Mouse (Mus musculus) lung, postnatal 0 days (tissue): ENCODE measurements around the gene Prdm5. TPM values are rescaled to one million over a fixed set of nuclear protein-coding genes. Genes with fewer than 3 reads are reported as not detected.

Experiments
- ATAC-seq: fragments of 200-750 bp; cut with Nextera tagmentation; 2 replicates; pipeline ENCODE4 v1.8.0; 2017; ENCODE audit warnings: moderate library complexity
- DNase-seq: peaks from one replicate; pipeline ENCODE4 v3.0.0-alpha.2; 2016; ENCODE audit warnings: low spot score
- H3K27ac ChIP-seq: fragments of 300-500 bp; sonication (generic); 2 replicates; pipeline ENCODE4 v1.5.1; 2014; ENCODE audit warnings: antibody characterized with exemption, mild to moderate bottlenecking, low read length, mixed read lengths
- H3K27me3 ChIP-seq: fragments of 300-500 bp; sonication (generic); replicated peaks from 2 replicates; pipeline ENCODE4 v1.6.1; 2014; ENCODE audit warnings: low read length, mixed read lengths; ENCODE audit not compliant: insufficient read depth
- H3K36me3 ChIP-seq: fragments of 300-500 bp; sonication (generic); 2 replicates; pipeline ENCODE4 v1.6.1; 2014; ENCODE audit warnings: low read length, mixed read lengths; ENCODE audit not compliant: insufficient read depth
- H3K4me1 ChIP-seq: fragments of 300-500 bp; sonication (generic); 2 replicates; pipeline ENCODE4 v1.6.1; 2014; ENCODE audit warnings: antibody characterized with exemption, low read depth, low read length, mixed read lengths; ENCODE audit not compliant: insufficient read depth
- H3K4me2 ChIP-seq: fragments of 300-500 bp; sonication (generic); replicated peaks from 2 replicates; pipeline ENCODE4 v1.6.1; 2014; ENCODE audit warnings: low read depth, mild to moderate bottlenecking, low read length, moderate library complexity, mixed read lengths
- H3K4me3 ChIP-seq: fragments of 300-500 bp; sonication (generic); 2 replicates; pipeline ENCODE4 v1.5.1; 2014; ENCODE audit warnings: low read depth, low read length
- H3K9ac ChIP-seq: fragments of 300-500 bp; sonication (generic); replicated peaks from 2 replicates; pipeline ENCODE4 v1.6.1; 2014; ENCODE audit warnings: low read depth, mild to moderate bottlenecking
- H3K9me3 ChIP-seq: fragments of 300-500 bp; sonication (generic); 2 replicates; pipeline ENCODE4 v1.6.1; 2016; ENCODE audit warnings: low read length, mixed read lengths
- CTCF ChIP-seq: IDR thresholded peaks from 2 replicates; pipeline ENCODE4 v1.5.1; 2016; ENCODE audit warnings: antibody characterized with exemption, mild to moderate bottlenecking
- EP300 ChIP-seq: IDR thresholded peaks from 2 replicates; pipeline ENCODE4 v1.6.1; 2016; ENCODE audit warnings: antibody characterized with exemption, mild to moderate bottlenecking, control low read depth
- WGBS: fragments of 180-500 bp; shearing (Covaris S2); extraction: QIAGEN DNeasy Blood & Tissue Kit; methylation state at CpG from one replicate; pipeline ENCODE4 v1.1.7; 2014; 5-methylcytosine and 5-hydroxymethylcytosine counted together
- polyA plus RNA-seq: library from polyadenylated mRNA; unstranded; fragments of >200 nt; fragmentation: Nextera tagmentation; extraction: Ambion mirVana; gene quantifications from 2 replicates; pipeline ENCODE4 v1.2.1, GENCODE M21; 2015

The Prdm5 gene
- polyA plus RNA-seq, result 8.6 and 9.3 TPM in 2 replicates

GRCm38 (mm10) chr6:65778861-65779688, at the start of gene Prdm5:
Prdm5 (plus strand) TSS chr6:65778988.
- DNase-seq (peak; percentile 70), ATAC-seq (peak; percentile 89)
- no peaks in the 10 kb centered on the region for H3K27me3 ChIP-seq
- H3K4me2 ChIP-seq, result peak within 1 kb of the TSS; percentile 76
- WGBS, result 3% methylated on average over 55 of the region's 56 CpGs
- H3K27ac ChIP-seq, result peak within 1 kb of the TSS; percentile 77
- peak within 1 kb of the TSS; percentile 53 for H3K4me3 ChIP-seq
- peak within 1 kb of the TSS; percentile 69 for H3K9ac ChIP-seq
- H3K9me3 ChIP-seq, result no peaks in the 10 kb centered on the region
- no peaks in the 10 kb centered on the region for H3K36me3 ChIP-seq
- peaks cover 4% of the 10 kb centered on the region; the same call in 1 of the 2 replicates for H3K4me1 ChIP-seq
- TF ChIP-seq EP300, result no peak
- no peak for TF ChIP-seq CTCF

DNA sequence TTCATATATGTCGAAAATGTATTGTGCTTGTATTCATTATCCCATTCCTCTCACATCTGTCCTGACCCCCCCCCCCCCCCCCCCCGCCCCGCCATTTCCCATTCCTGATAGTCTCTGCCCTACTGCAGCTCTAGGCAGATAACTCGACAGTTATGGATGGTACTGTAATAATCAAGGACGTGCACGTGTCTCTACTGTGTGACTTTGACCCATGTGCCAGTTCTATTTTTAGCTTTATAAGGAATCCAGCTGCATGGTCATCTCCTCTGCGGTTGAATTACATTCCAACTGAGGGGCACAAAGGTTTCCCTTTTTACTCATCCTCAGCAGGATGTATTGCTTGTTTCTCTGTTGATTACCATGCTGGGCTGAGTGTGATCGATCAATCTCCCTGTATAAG, 39.3 kb upstream of the Prdm5 start:
- Histone ChIP-seq H3K4me3 (no peak overlapping the region), H3K4me1 (no peaks in the 10 kb centered on the region), H3K27ac (no peak overlapping the region), H3K9me3 (no peaks in the 10 kb centered on the region), H3K4me2 (no peak overlapping the region), H3K27me3 (no peaks in the 10 kb centered on the region), H3K9ac (no peak overlapping the region), H3K36me3 (no peaks in the 10 kb centered on the region)
- no peak for ATAC-seq
- no peak for TF ChIP-seq CTCF
- 35% methylated on average over 6 of the region's 8 CpGs for WGBS
- no peak for DNase-seq

DNA sequence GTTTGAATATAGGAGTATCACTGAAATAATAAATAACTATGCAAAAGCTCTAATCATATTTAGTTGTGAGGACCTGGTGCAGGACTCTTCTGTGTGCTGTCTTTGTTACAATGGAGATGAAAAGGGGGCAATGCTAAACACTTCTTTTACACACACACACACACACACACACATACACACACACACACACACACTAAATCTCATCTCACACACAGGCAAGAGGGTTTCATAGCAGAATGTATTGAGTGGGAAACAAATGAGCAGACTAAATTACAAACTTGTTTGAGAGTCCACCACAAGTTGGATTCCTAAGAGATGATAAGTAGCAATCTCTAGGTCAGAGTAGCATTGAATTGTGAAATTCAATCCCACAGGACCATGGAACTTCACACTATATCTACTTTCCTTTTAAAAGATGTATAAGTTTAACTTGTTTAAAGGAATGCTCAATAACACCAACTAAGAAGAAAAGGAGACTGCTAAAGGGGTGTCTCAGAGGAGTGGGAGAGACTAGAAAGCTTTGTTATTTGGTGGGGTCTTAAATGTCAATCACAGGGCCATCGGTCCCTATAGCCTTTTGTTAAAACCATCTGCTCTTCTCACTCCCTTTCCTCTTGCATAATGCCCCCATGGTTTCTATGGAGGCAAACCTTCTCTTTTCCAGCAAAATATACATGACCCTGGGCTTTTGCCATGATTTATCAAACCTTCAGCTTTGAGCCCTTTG, 35.5 kb upstream of the Prdm5 start:
- Histone ChIP-seq H3K4me2 (no peak overlapping the region), H3K27me3 (no peaks in the 10 kb centered on the region), H3K36me3 (no peaks in the 10 kb centered on the region), H3K9ac (no peak overlapping the region), H3K4me3 (no peak overlapping the region), H3K4me1 (no peaks in the 10 kb centered on the region), H3K27ac (no peak overlapping the region), H3K9me3 (no peaks in the 10 kb centered on the region)
- no peak for TF ChIP-seq EP300
- no peak for TF ChIP-seq CTCF
- 53% methylated on average over 1 of the region's 1 CpGs for WGBS
- DNase-seq, result no peak
- ATAC-seq, result no peak

DNA sequence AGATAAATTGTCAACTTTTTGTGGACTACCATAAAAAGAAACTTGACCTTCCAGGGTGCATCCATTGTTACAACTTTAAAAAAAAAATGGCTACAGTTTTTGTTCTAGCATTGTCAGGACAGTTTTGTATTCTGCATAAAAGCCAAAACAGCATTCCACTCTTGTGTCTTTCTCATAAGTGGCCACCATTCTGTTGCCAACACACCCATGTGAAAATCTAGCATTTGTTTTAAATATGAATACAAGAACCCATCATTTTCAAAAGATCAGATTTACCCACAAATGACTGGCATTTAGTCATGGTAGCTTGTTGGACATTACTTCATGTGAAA, 35.0 kb upstream of the Prdm5 start:
- Histone ChIP-seq H3K4me3 (no peak overlapping the region), H3K4me2 (no peak overlapping the region), H3K9me3 (no peaks in the 10 kb centered on the region), H3K9ac (no peak overlapping the region), H3K36me3 (no peaks in the 10 kb centered on the region), H3K4me1 (no peaks in the 10 kb centered on the region), H3K27ac (no peak overlapping the region), H3K27me3 (no peaks in the 10 kb centered on the region)
- no peak for TF ChIP-seq EP300
- no peak for TF ChIP-seq CTCF
- DNase-seq, result no peak
- ATAC-seq, result no peak

GRCm38 (mm10) chr6:65758214-65758613, 20.6 kb upstream of the Prdm5 start:
- Histone ChIP-seq H3K4me3 (no peak overlapping the region), H3K4me1 (no peaks in the 10 kb centered on the region), H3K27ac (no peak overlapping the region), H3K36me3 (no peaks in the 10 kb centered on the region), H3K9ac (no peak overlapping the region), H3K27me3 (no peaks in the 10 kb centered on the region), H3K4me2 (no peak overlapping the region), H3K9me3 (no peaks in the 10 kb centered on the region)
- ATAC-seq (no peak), DNase-seq (no peak)
- 67% methylated on average over 7 of the region's 7 CpGs for WGBS
- no peak for TF ChIP-seq EP300
- no peak for TF ChIP-seq CTCF

GRCm38 (mm10) chr6:65759174-65759573, 19.6 kb upstream of the Prdm5 start:
- no peak overlapping the region for H3K9ac ChIP-seq
- WGBS, result 83% methylated on average over 5 of the region's 5 CpGs
- H3K9me3 ChIP-seq, result no peaks in the 10 kb centered on the region
- DNase-seq, result no peak
- no peaks in the 10 kb centered on the region for H3K4me1 ChIP-seq
- ATAC-seq, result no peak
- no peak overlapping the region for H3K27ac ChIP-seq
- TF ChIP-seq EP300, result no peak
- no peak for TF ChIP-seq CTCF
- no peaks in the 10 kb centered on the region for H3K27me3 ChIP-seq
- H3K4me3 ChIP-seq, result no peak overlapping the region
- no peak overlapping the region for H3K4me2 ChIP-seq
- H3K36me3 ChIP-seq, result no peaks in the 10 kb centered on the region
